In the genomic region with DNA sequence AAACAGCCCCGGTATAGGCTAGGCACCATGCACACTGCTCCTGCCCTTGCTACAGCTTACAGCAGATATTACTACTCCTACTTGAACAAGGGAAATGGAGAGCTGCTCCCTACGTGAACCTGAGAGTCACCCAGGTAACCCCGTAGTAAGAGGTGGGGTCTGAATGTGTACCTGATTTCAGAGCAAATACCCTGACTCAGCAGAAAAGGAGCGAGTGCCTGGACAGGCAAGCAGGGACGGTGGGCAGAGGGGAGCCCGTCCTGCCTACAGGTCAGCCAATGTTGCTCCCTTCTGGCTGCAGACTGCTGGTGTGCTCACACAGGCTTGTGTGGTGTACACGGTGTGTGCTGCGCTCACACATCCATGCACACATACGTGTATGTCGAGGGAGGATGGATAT, we compare ENCODE assay signal across 19 mouse cellular contexts. TPM values are rescaled to one million over a fixed set of nuclear protein-coding genes. Genes with fewer than 3 reads are reported as not detected.
DNase-seq lines count a peak whose midpoint lies in the region; ATAC-seq and TF ChIP-seq lines count a peak whose summit lies in the region.
"Had no signal": no experiment of that assay in that cellular context is flagged by ENCODE, and none has a peak within 500 bp of the region (broad histone marks: within the 10 kb centered on the region; RNA-seq: fewer than 3 reads in every experiment).

No protein-coding gene starts in this region.

- 85% methylated on average over 10 of the region's 10 CpGs for WGBS in embryonic facial prominence, embryonic 13.5 days
- 85% methylated on average over 10 of the region's 10 CpGs for WGBS in embryonic facial prominence, embryonic 10.5 days
- WGBS in kidney, adult 2 months: 71% methylated on average over 10 of the region's 10 CpGs
- WGBS in neural tube, embryonic 15.5 days: 91% methylated on average over 10 of the region's 10 CpGs

- ATAC-seq in embryonic facial prominence, embryonic 13.5 days (ENCODE audit: insufficient number of reproducible peaks, insufficient read depth, low FRiP score, low TSS enrichment, low read depth): no peak
- 0 out of 2 replicates have a peak, but pooled peaks have one; percentile 18 for ATAC-seq in neural tube, embryonic 15.5 days (ENCODE audit: low FRiP score)
- ATAC-seq: activated CD4-positive, CD25-positive, alpha-beta regulatory T cell, adult 4 months; forebrain, embryonic 14.5 days; liver, embryonic 12.5 days; midbrain, embryonic 15.5 days; Patski had no signal

- no peaks in the 10 kb centered on the region for H3K27me3 ChIP-seq in embryonic facial prominence, embryonic 13.5 days
- no peaks in the 10 kb centered on the region for H3K27me3 ChIP-seq in embryonic facial prominence, embryonic 10.5 days (replicated peaks; ENCODE audit: low read depth, poor library complexity, severe bottlenecking)
- no peaks in the 10 kb centered on the region for H3K27me3 ChIP-seq in kidney, adult 2 months (replicated peaks; ENCODE audit: control insufficient read depth, insufficient read depth, low read length)
- no peaks in the 10 kb centered on the region for H3K27me3 ChIP-seq in neural tube, embryonic 15.5 days (replicated peaks)
- H3K27me3 ChIP-seq: heart, embryonic 12.5 days; liver, embryonic 12.5 days; midbrain, embryonic 15.5 days; Patski had no signal

- no peak for TF ChIP-seq CTCF in kidney, adult 2 months (conservative IDR thresholded peaks at IDR 0.05; ENCODE audit: insufficient read depth, insufficient read length, low read depth, low read length)

- no peak for DNase-seq in embryonic facial prominence, embryonic 10.5 days (ENCODE audit: low spot score)
- DNase-seq in kidney, adult 18-20 months: peak; percentile 10
- no peak for DNase-seq in kidney, adult 2 months
- DNase-seq in neural tube, embryonic 10.5 days (ENCODE audit: extremely low spot score, low spot score): no peak
- no peak for DNase-seq in spleen, postnatal 14 days (ENCODE audit: low spot score in 2 of 2)
- DNase-seq: B cell, adult 2 months; kidney, postnatal 10 days; lung, postnatal 10 days; right cerebral cortex, adult 18-20 months; thymus, adult 18-20 months had no signal

- H3K36me3 ChIP-seq in embryonic facial prominence, embryonic 13.5 days: peaks cover 16% of the 10 kb centered on the region
- H3K36me3 ChIP-seq in embryonic facial prominence, embryonic 10.5 days (replicated peaks): peaks cover 45% of the 10 kb centered on the region
- no peaks in the 10 kb centered on the region for H3K36me3 ChIP-seq in kidney, adult 2 months (ENCODE audit: control insufficient read depth, insufficient read depth, low read length)
- 0 out of 2 replicates have a peak, but pooled peaks cover 7% of the 10 kb centered on the region for H3K36me3 ChIP-seq in neural tube, embryonic 15.5 days
- H3K36me3 ChIP-seq: midbrain, embryonic 15.5 days had no signal

- H3K9ac ChIP-seq in embryonic facial prominence, embryonic 13.5 days: no peak overlapping the region
- H3K9ac ChIP-seq in neural tube, embryonic 15.5 days (replicated peaks): no peak overlapping the region
- H3K9ac ChIP-seq: heart, embryonic 12.5 days; liver, embryonic 12.5 days; midbrain, embryonic 15.5 days had no signal

- no peak overlapping the region for H3K4me2 ChIP-seq in embryonic facial prominence, embryonic 13.5 days
- no peak overlapping the region for H3K4me2 ChIP-seq in neural tube, embryonic 15.5 days
- H3K4me2 ChIP-seq: heart, embryonic 12.5 days; liver, embryonic 12.5 days; midbrain, embryonic 15.5 days had no signal

- no peak overlapping the region for H3K4me3 ChIP-seq in embryonic facial prominence, embryonic 13.5 days
- no peak overlapping the region for H3K4me3 ChIP-seq in embryonic facial prominence, embryonic 10.5 days
- H3K4me3 ChIP-seq in kidney, adult 2 months (ENCODE audit: insufficient read depth, low read depth, low read length): no peak overlapping the region
- no peak overlapping the region for H3K4me3 ChIP-seq in neural tube, embryonic 15.5 days (replicated peaks)
- H3K4me3 ChIP-seq: heart, embryonic 12.5 days; left cerebral cortex, adult 2 months; liver, embryonic 12.5 days; midbrain, embryonic 15.5 days had no signal

- H3K4me1 ChIP-seq in embryonic facial prominence, embryonic 13.5 days: peaks cover 37% of the 10 kb centered on the region
- H3K4me1 ChIP-seq in embryonic facial prominence, embryonic 10.5 days: peaks cover 27% of the 10 kb centered on the region
- H3K4me1 ChIP-seq in kidney, adult 2 months (ENCODE audit: control insufficient read depth, insufficient read depth, low read length): peaks cover 51% of the 10 kb centered on the region
- H3K4me1 ChIP-seq in neural tube, embryonic 15.5 days: peaks cover 36% of the 10 kb centered on the region

- peak overlapping the region; percentile 44; the same call in 1 of the 2 replicates for H3K27ac ChIP-seq in embryonic facial prominence, embryonic 13.5 days
- no peak overlapping the region for H3K27ac ChIP-seq in embryonic facial prominence, embryonic 10.5 days (replicated peaks)
- H3K27ac ChIP-seq in kidney, adult 2 months (ENCODE audit: insufficient read depth, low read depth, low read length): no peak overlapping the region
- no peak overlapping the region for H3K27ac ChIP-seq in neural tube, embryonic 15.5 days (replicated peaks)
- H3K27ac ChIP-seq: left cerebral cortex, adult 2 months; liver, embryonic 12.5 days; midbrain, embryonic 15.5 days had no signal

- no peaks in the 10 kb centered on the region; the same call in 1 of the 2 replicates for H3K9me3 ChIP-seq in embryonic facial prominence, embryonic 13.5 days
- no peaks in the 10 kb centered on the region; the same call in 1 of the 2 replicates for H3K9me3 ChIP-seq in embryonic facial prominence, embryonic 10.5 days
- H3K9me3 ChIP-seq in neural tube, embryonic 15.5 days (replicated peaks): no peaks in the 10 kb centered on the region
- H3K9me3 ChIP-seq: heart, embryonic 12.5 days; liver, embryonic 12.5 days; midbrain, embryonic 15.5 days had no signal

- no peak for TF ChIP-seq POLR2A in kidney, adult 2 months (IDR thresholded peaks at IDR 0.05; ENCODE audit: low read depth, low read length)

RNA-seq across cellular contexts. Expression of gene Snx18, which starts 20.7 kb away (rescaled TPM):
- polyA plus RNA-seq in embryonic facial prominence, embryonic 13.5 days (2015; fragmentation: Nextera tagmentation; extraction: Ambion mirVana): 23.2 and 25.5 TPM in 2 replicates
- 18.0 and 18.4 TPM in 2 replicates for polyA plus RNA-seq in embryonic facial prominence, embryonic 10.5 days (2016; fragmentation: Nextera tagmentation; extraction: Ambion mirVana)
- polyA plus RNA-seq in kidney, adult 2 months (2012; rRNA removed): 22.1 and 22.9 TPM in 2 replicates
- 9.9 and 12.3 TPM in 2 replicates for polyA plus RNA-seq in neural tube, embryonic 15.5 days (2015; fragmentation: Nextera tagmentation; extraction: Ambion mirVana)
